Comparison of ENCODE assay signal across 8 mouse cellular contexts in the genomic region with DNA sequence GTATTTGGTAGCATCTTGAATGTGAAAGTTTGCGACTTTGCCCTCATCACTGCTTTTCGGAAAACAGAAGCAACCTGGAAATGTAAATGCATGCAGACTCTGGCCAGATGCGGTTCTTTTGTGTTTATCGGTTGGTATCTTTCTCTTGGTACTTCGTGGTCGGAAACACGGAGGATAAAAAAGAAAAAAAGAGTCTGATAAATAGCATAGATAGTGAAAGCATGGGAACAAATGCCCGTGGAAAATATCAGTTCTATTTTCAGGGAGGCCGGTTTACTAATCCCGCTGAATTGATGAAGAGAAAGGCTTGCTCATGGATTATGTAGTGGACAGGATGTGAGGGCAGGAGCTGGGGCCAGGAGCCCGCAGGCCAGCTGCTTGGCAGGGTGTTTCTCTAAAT. TPM values are rescaled to one million over a fixed set of nuclear protein-coding genes. Genes with fewer than 3 reads are reported as not detected.
A peak's percentile ranks its signal among the peaks of the same experiment; 100 is the strongest.
DNase-seq lines count a peak whose midpoint lies in the region; TF ChIP-seq lines count a peak whose summit lies in the region.

No protein-coding gene starts in this region.

- peaks cover 19% of the 10 kb centered on the region for H3K4me1 ChIP-seq in cerebellum, adult 2 months (ENCODE audit: control insufficient read depth, insufficient read depth, low read length)
- peaks cover 7% of the 10 kb centered on the region for H3K4me1 ChIP-seq in embryonic fibroblast, embryonic 13.5 days (ENCODE audit: control insufficient read depth, insufficient read depth, low read length)
- H3K4me1 ChIP-seq in limb, embryonic 10.5 days, result peaks cover 43% of the 10 kb centered on the region
- peaks cover 7% of the 10 kb centered on the region for H3K4me1 ChIP-seq in small intestine, adult 2 months (ENCODE audit: control insufficient read depth, insufficient read depth, insufficient read length, low read length)

- no peak for TF ChIP-seq CTCF in cerebellum, adult 2 months (IDR thresholded peaks at IDR 0.05; ENCODE audit: borderline replicate concordance, insufficient read depth, low read depth, low read length)
- TF ChIP-seq CTCF in embryonic fibroblast, embryonic 13.5 days (IDR thresholded peaks at IDR 0.05; ENCODE audit: borderline replicate concordance, insufficient read depth, low read length), result no peak
- no peak for TF ChIP-seq CTCF in small intestine, adult 2 months (IDR thresholded peaks at IDR 0.05; ENCODE audit: extremely low read depth, insufficient read length, insufficient replicate concordance, low read depth, low read length)

- no peak for DNase-seq in cerebellum, adult 2 months
- no peak for DNase-seq in cerebellum, adult 11 months
- DNase-seq in 3T3-L1 (ENCODE audit: low read depth, low spot score), result peak; percentile 65
- no peak for DNase-seq in limb, embryonic 10.5 days (ENCODE audit: low spot score)
- DNase-seq in spleen, adult 12 weeks (ENCODE audit: low spot score), result no peak
- no peak for DNase-seq in natural killer cell, adult 2 months (ENCODE audit: low spot score in 2 of 2)

- H3K36me3 ChIP-seq in limb, embryonic 10.5 days, result no peaks in the 10 kb centered on the region
- no peaks in the 10 kb centered on the region for H3K36me3 ChIP-seq in small intestine, adult 2 months (ENCODE audit: control insufficient read depth, insufficient read depth, low read length)

- H3K4me3 ChIP-seq in cerebellum, adult 2 months (replicated peaks; ENCODE audit: insufficient read depth, low read depth, low read length), result peak overlapping the region; percentile 83
- H3K4me3 ChIP-seq in embryonic fibroblast, embryonic 13.5 days (ENCODE audit: insufficient read depth, low read length), result peak overlapping the region; percentile 96
- peak overlapping the region; percentile 93 for H3K4me3 ChIP-seq in limb, embryonic 10.5 days
- no peak overlapping the region; the same call in 1 of the 2 replicates for H3K4me3 ChIP-seq in small intestine, adult 2 months (ENCODE audit: low read depth, low read length)

- TF ChIP-seq POLR2A in cerebellum, adult 2 months (IDR thresholded peaks at IDR 0.05; ENCODE audit: borderline replicate concordance, insufficient read depth, low read length), result no peak
- no peak for TF ChIP-seq POLR2A in embryonic fibroblast, embryonic 13.5 days (IDR thresholded peaks at IDR 0.05; ENCODE audit: low read depth, low read length)
- TF ChIP-seq POLR2A in small intestine, adult 2 months (IDR thresholded peaks at IDR 0.05; ENCODE audit: low read depth, low read length), result no peak

- peak overlapping the region; percentile 71; the same call in 1 of the 2 replicates for H3K27ac ChIP-seq in cerebellum, adult 2 months (ENCODE audit: insufficient read depth, low read length)
- H3K27ac ChIP-seq in embryonic fibroblast, embryonic 13.5 days (ENCODE audit: insufficient read depth, low read length), result peak overlapping the region; percentile 6
- peak overlapping the region; percentile 95 for H3K27ac ChIP-seq in limb, embryonic 10.5 days
- 0 out of 2 replicates have a peak overlapping the region, but pooled peaks have one; percentile 6 for H3K27ac ChIP-seq in small intestine, adult 2 months (ENCODE audit: insufficient read depth, low read depth, low read length)

- WGBS in cerebellum, adult 2 months, result under 1% methylated on average over 11 of the region's 11 CpGs
- WGBS in limb, embryonic 10.5 days, result 1% methylated on average over 11 of the region's 11 CpGs
- WGBS in small intestine, adult 2 months, result 6% methylated on average over 11 of the region's 11 CpGs

- H3K27me3 ChIP-seq in cerebellum, adult 2 months (ENCODE audit: control insufficient read depth, insufficient read depth, low read length), result no peaks in the 10 kb centered on the region
- H3K27me3 ChIP-seq in limb, embryonic 10.5 days (ENCODE audit: low read depth, poor library complexity, severe bottlenecking), result no peaks in the 10 kb centered on the region
- H3K27me3 ChIP-seq in small intestine, adult 2 months (ENCODE audit: control insufficient read depth, insufficient read depth, low read length), result no peaks in the 10 kb centered on the region

- no peaks in the 10 kb centered on the region for H3K9me3 ChIP-seq in limb, embryonic 10.5 days (replicated peaks)

RNA-seq across cellular contexts. Expression of a gene that starts 1.4 kb away (rescaled TPM):
- polyA plus RNA-seq in cerebellum, adult 2 months (2012; rRNA removed), result 67.3 and 68.7 TPM in 2 replicates
- 108 and 136 TPM in 2 replicates for polyA plus RNA-seq in embryonic fibroblast, embryonic 13.5 days (2011; ENCODE audit: insufficient read length, low read depth, missing spikeins)
- 33.1 and 34.5 TPM in 2 replicates for polyA plus RNA-seq in limb, embryonic 10.5 days (2016; fragmentation: Nextera tagmentation; extraction: Ambion mirVana)
- 6.8 and 15.6 TPM in 2 replicates for polyA plus RNA-seq in small intestine, adult 2 months (2012; rRNA removed)

RNA-seq across cellular contexts. Expression of a gene that starts 1.7 kb away (rescaled TPM):
- polyA plus RNA-seq in cerebellum, adult 2 months (2012; rRNA removed), result 104 and 114 TPM in 2 replicates
- polyA plus RNA-seq in embryonic fibroblast, embryonic 13.5 days (2011; ENCODE audit: insufficient read length, low read depth, missing spikeins), result 63.6 and 68.6 TPM in 2 replicates
- 54.5 and 61.3 TPM in 2 replicates for polyA plus RNA-seq in limb, embryonic 10.5 days (2016; fragmentation: Nextera tagmentation; extraction: Ambion mirVana)
- polyA plus RNA-seq in small intestine, adult 2 months (2012; rRNA removed), result 7.3 and 11.8 TPM in 2 replicates

RNA-seq across cellular contexts. Expression of a gene that starts 41.9 kb away (rescaled TPM):
- polyA plus RNA-seq in cerebellum, adult 2 months (2012; rRNA removed), result 28.0 and 29.6 TPM in 2 replicates
- 13.8 and 25.6 TPM in 2 replicates for polyA plus RNA-seq in embryonic fibroblast, embryonic 13.5 days (2011; ENCODE audit: insufficient read length, low read depth, missing spikeins)
- 41.0 and 43.2 TPM in 2 replicates for polyA plus RNA-seq in limb, embryonic 10.5 days (2016; fragmentation: Nextera tagmentation; extraction: Ambion mirVana)
- polyA plus RNA-seq in small intestine, adult 2 months (2012; rRNA removed), result 3.8 and 8.6 TPM in 2 replicates

Comparison
In these comparisons a context has a peak if more than half of its experiments do, and no peak if none do; other contexts are left out.
1. H3K27ac ChIP-seq: peak in every context shown above with its lines; median percentile 95 in limb, embryonic 10.5 days; 71 in cerebellum, adult 2 months; 6 in embryonic fibroblast, embryonic 13.5 days; 6 in small intestine, adult 2 months.